Mouse (Mus musculus): ENCODE measurements around the gene Ccdc39.

DNA sequence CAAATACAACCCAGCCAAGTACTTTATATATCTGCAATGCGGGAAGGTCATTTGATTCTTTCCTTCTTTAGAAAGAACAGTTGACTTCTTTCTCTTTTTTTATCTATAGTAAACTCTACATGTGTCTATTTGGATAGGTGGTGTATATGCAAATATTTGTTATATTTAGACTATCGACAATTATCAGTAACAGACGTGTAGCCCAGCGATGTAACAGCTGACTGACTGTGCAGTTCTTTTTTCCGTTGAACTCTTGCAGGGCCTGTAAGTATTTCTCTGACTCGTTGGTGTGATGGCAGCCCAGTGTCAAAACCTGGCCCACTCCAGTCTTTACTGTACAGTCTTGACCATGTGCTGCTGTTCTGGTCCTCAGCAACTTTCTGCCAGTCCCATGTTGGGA, 2.5 kb upstream of the Ccdc39 start:
- no peak for TF ChIP-seq CTCF (IDR thresholded peaks at IDR 0.05; ENCODE audit: control insufficient read depth, insufficient read depth, insufficient replicate concordance, low read depth, low read length)
- TF ChIP-seq POLR2A (IDR thresholded peaks at IDR 0.05; ENCODE audit: control insufficient read depth, low read depth, low read length) = no peak
